Mouse (Mus musculus) R1 (cell line): ENCODE measurements around the gene Flywch1.

Experiments used
- DNase-seq: peaks from one replicate; pipeline ENCODE4 v3.0.0-alpha.2; 2018; ENCODE audit warnings: low read depth, low spot score

Gene Flywch1

GRCm38 (mm10) chr17:23771284-23772218, at the start of gene Flywch1:
Gene Flywch1 (minus strand): TSS chr17:23771602.
- peak; percentile 99 for DNase-seq

GRCm38 (mm10) chr17:23820731-23821130, 49.3 kb upstream of the Flywch1 start:
- DNase-seq = no peak

GRCm38 (mm10) chr17:23819235-23819634, 47.8 kb upstream of the Flywch1 start:
- no peak for DNase-seq

- DNase-seq = no peak
Observed at GRCm38 (mm10) chr17:23818579-23818978, 47.2 kb upstream of the Flywch1 start.

GRCm38 (mm10) chr17:23815641-23816040, 44.2 kb upstream of the Flywch1 start:
- no peak for DNase-seq

GRCm38 (mm10) chr17:23807918-23808317, 36.5 kb upstream of the Flywch1 start:
- DNase-seq = no peak

- peak; percentile 73 for DNase-seq
Observed at GRCm38 (mm10) chr17:23806867-23807266, 35.5 kb upstream of the Flywch1 start.

GRCm38 (mm10) chr17:23804426-23805085, 33.2 kb upstream of the Flywch1 start:
- no peak for DNase-seq

GRCm38 (mm10) chr17:23803366-23804041, 32.1 kb upstream of the Flywch1 start:
- DNase-seq = peak; percentile 91

- peak; percentile 100 for DNase-seq
Observed at GRCm38 (mm10) chr17:23802746-23803365, 31.5 kb upstream of the Flywch1 start.

- no peak for DNase-seq
Observed at GRCm38 (mm10) chr17:23801627-23802026, 30.2 kb upstream of the Flywch1 start.

GRCm38 (mm10) chr17:23797316-23797715, 25.9 kb upstream of the Flywch1 start:
- DNase-seq = no peak

GRCm38 (mm10) chr17:23795323-23795722, 23.9 kb upstream of the Flywch1 start:
- DNase-seq = peak; percentile 52

- DNase-seq = no peak
Observed at GRCm38 (mm10) chr17:23791079-23791357, 19.6 kb upstream of the Flywch1 start.

GRCm38 (mm10) chr17:23790269-23791078, 19.1 kb upstream of the Flywch1 start, which contains the start of gene Srrm2:
Gene Srrm2 (plus strand): TSS chr17:23790532.
- peak; percentile 17 for DNase-seq

- DNase-seq = peak; percentile 84
Observed at GRCm38 (mm10) chr17:23789749-23790268, 18.4 kb upstream of the Flywch1 start.

GRCm38 (mm10) chr17:23788973-23789372, 17.6 kb upstream of the Flywch1 start:
- DNase-seq = no peak

- no peak for DNase-seq
Observed at GRCm38 (mm10) chr17:23786510-23786931, 15.1 kb upstream of the Flywch1 start.

GRCm38 (mm10) chr17:23785561-23786471, 14.4 kb upstream of the Flywch1 start, which contains the start of gene Flywch2:
Gene Flywch2 (minus strand): TSS chr17:23786081.
- peak; percentile 92 for DNase-seq
